Mouse (Mus musculus) forebrain, postnatal 0 days (tissue): ENCODE measurements around the gene Tmem123. TPM values are rescaled to one million over a fixed set of nuclear protein-coding genes. Genes with fewer than 3 reads are reported as not detected.
A peak's percentile ranks its signal among the peaks of the same experiment; 100 is the strongest.

Experiments
- ATAC-seq: fragments of 200-750 bp; cut with Nextera tagmentation; 2 replicates; pipeline ENCODE4 v1.8.0; 2017; ENCODE audit warnings: mild to moderate bottlenecking, moderate library complexity
- DNase-seq: peaks from one replicate; pipeline ENCODE4 v3.0.0-alpha.2; 2015
- H3K27ac ChIP-seq: fragments of 300-500 bp; sonication (generic); 2 replicates; pipeline ENCODE4 v1.5.1; 2014; ENCODE audit warnings: low read depth, mild to moderate bottlenecking, antibody characterized with exemption, low read length, moderate library complexity, mixed read lengths
- H3K27me3 ChIP-seq: fragments of 300-500 bp; sonication (generic); 2 replicates; pipeline ENCODE4 v1.6.1; 2014; ENCODE audit warnings: mild to moderate bottlenecking, low read length, mixed read lengths; ENCODE audit not compliant: insufficient read depth
- H3K36me3 ChIP-seq: fragments of 300-500 bp; sonication (generic); 2 replicates; pipeline ENCODE4 v1.6.1; 2014; ENCODE audit warnings: mild to moderate bottlenecking, moderate library complexity; ENCODE audit not compliant: insufficient read depth
- H3K4me1 ChIP-seq: fragments of 300-500 bp; sonication (generic); 2 replicates; pipeline ENCODE4 v1.6.1; 2014; ENCODE audit warnings: antibody characterized with exemption; ENCODE audit not compliant: insufficient read depth
- H3K4me2 ChIP-seq: fragments of 300-500 bp; sonication (generic); 2 replicates; pipeline ENCODE4 v1.6.1; 2014; ENCODE audit warnings: low read depth, mild to moderate bottlenecking, moderate library complexity
- H3K4me3 ChIP-seq: fragments of 300-500 bp; sonication (generic); 2 replicates; pipeline ENCODE4 v1.5.1; 2014; ENCODE audit warnings: low read depth, low read length, mixed read lengths
- H3K9ac ChIP-seq: fragments of 300-500 bp; sonication (generic); 2 replicates; pipeline ENCODE4 v1.6.1; 2014; ENCODE audit warnings: mild to moderate bottlenecking
- H3K9me3 ChIP-seq: fragments of 300-500 bp; sonication (generic); 2 replicates; pipeline ENCODE4 v1.6.1; 2016; ENCODE audit warnings: low read length
- CTCF ChIP-seq: sonication (generic); IDR thresholded peaks from 2 replicates; pipeline ENCODE4 v1.5.1; 2016; ENCODE audit warnings: antibody characterized with exemption, control low read depth, low read depth
- WGBS: fragments of 180-500 bp; shearing (Covaris S2); extraction: QIAGEN DNeasy Blood & Tissue Kit; methylation state at CpG from one replicate; pipeline ENCODE4 v1.1.7; 2014; 5-methylcytosine and 5-hydroxymethylcytosine counted together
- polyA plus RNA-seq: library from polyadenylated mRNA; unstranded; fragments of >200 nt; fragmentation: Nextera tagmentation; extraction: Ambion mirVana; gene quantifications from 2 replicates; pipeline ENCODE4 v1.2.1, GENCODE M21; 2015
- total RNA-seq: library from RNA; depleted of rRNA; stranded (reverse); fragments of >200 nt; gene quantifications from 2 replicates; pipeline ENCODE4 v1.2.3, GENCODE M21; 2014

Gene Tmem123
- total and polyA plus RNA-seq, 2 experiments from 2014 or later, result 13.9 to 19.8 TPM

GRCm38 (mm10) chr9:7774538-7774937, 10.7 kb downstream of the Tmem123 start:
- WGBS, result 93% methylated on average over 10 of the region's 10 CpGs

GRCm38 (mm10) chr9:7775011-7775410, 11.2 kb downstream of the Tmem123 start:
- H3K9ac ChIP-seq, result no peak overlapping the region
- WGBS, result 91% methylated on average over 2 of the region's 2 CpGs
- no peak for DNase-seq
- no peak overlapping the region for H3K4me2 ChIP-seq
- H3K27ac ChIP-seq, result no peak overlapping the region
- no peak overlapping the region for H3K4me3 ChIP-seq
- no peak for TF ChIP-seq CTCF
- peaks cover 5% of the 10 kb centered on the region; the same call in 1 of the 2 replicates for H3K36me3 ChIP-seq
- no peaks in the 10 kb centered on the region for H3K9me3 ChIP-seq
- no peaks in the 10 kb centered on the region for H3K27me3 ChIP-seq
- no peaks in the 10 kb centered on the region for H3K4me1 ChIP-seq
- peak; percentile 32; the same call in 1 of the 2 replicates for ATAC-seq

More at GRCm38 (mm10) chr9:7774538-7774937, 10.7 kb downstream of the Tmem123 start:
- Histone ChIP-seq H3K4me3 (no peak overlapping the region), H3K4me2 (no peak overlapping the region), H3K36me3 (peaks cover 5% of the 10 kb centered on the region; the same call in 1 of the 2 replicates), H3K9ac (no peak overlapping the region), H3K4me1 (no peaks in the 10 kb centered on the region), H3K27me3 (no peaks in the 10 kb centered on the region), H3K27ac (no peak overlapping the region), H3K9me3 (no peaks in the 10 kb centered on the region)
- TF ChIP-seq CTCF, result no peak
- no peak for ATAC-seq
- DNase-seq, result no peak

GRCm38 (mm10) chr9:7775986-7776385, 12.1 kb downstream of the Tmem123 start:
- no peak overlapping the region for H3K9ac ChIP-seq
- ATAC-seq (no peak), DNase-seq (no peak)
- no peaks in the 10 kb centered on the region for H3K27me3 ChIP-seq
- H3K4me3 ChIP-seq, result no peak overlapping the region
- H3K9me3 ChIP-seq, result no peaks in the 10 kb centered on the region
- no peak overlapping the region for H3K27ac ChIP-seq
- peaks cover 5% of the 10 kb centered on the region; the same call in 1 of the 2 replicates for H3K36me3 ChIP-seq
- WGBS, result 84% methylated on average over 3 of the region's 3 CpGs
- TF ChIP-seq CTCF, result no peak
- H3K4me1 ChIP-seq, result no peaks in the 10 kb centered on the region
- no peak overlapping the region for H3K4me2 ChIP-seq

DNA sequence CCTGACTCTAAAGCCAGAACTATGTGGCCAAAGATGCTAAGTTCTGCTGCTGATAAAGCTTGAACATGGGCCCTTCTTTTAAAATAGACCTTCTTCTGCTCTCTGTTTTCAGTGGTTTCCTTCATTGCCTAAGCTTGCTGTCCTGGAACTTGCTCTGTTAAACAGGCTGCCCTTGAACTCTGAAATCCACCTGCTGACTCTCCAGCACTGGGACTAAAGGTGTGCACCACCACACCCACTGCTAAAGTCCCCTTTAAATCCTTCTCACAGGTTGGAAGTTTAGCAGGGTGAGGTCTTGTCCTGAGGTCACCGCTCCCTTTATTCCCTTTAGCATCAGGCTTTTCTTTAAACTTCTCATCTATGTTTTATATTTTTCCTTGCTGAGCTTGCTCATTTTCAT, 13.1 kb downstream of the Tmem123 start:
- no peak for TF ChIP-seq CTCF
- ATAC-seq (no peak), DNase-seq (no peak)
- Histone ChIP-seq H3K27ac (no peak overlapping the region), H3K36me3 (peaks cover 5% of the 10 kb centered on the region), H3K9ac (no peak overlapping the region), H3K9me3 (no peaks in the 10 kb centered on the region), H3K4me2 (no peak overlapping the region), H3K27me3 (no peaks in the 10 kb centered on the region), H3K4me1 (no peaks in the 10 kb centered on the region), H3K4me3 (no peak overlapping the region)
- WGBS, result 96% methylated on average over 1 of the region's 1 CpGs

GRCm38 (mm10) chr9:7777652-7778051, 13.8 kb downstream of the Tmem123 start:
- no peak for TF ChIP-seq CTCF
- no peak for DNase-seq
- Histone ChIP-seq H3K4me2 (no peak overlapping the region), H3K4me1 (no peaks in the 10 kb centered on the region), H3K36me3 (peaks cover 5% of the 10 kb centered on the region), H3K9ac (no peak overlapping the region), H3K27me3 (no peaks in the 10 kb centered on the region), H3K9me3 (no peaks in the 10 kb centered on the region), H3K27ac (no peak overlapping the region), H3K4me3 (no peak overlapping the region)
- WGBS, result 77% methylated on average over 1 of the region's 1 CpGs
- no peak for ATAC-seq

GRCm38 (mm10) chr9:7778771-7779170, 14.9 kb downstream of the Tmem123 start:
- Histone ChIP-seq H3K36me3 (peaks cover 5% of the 10 kb centered on the region), H3K9ac (no peak overlapping the region), H3K4me3 (no peak overlapping the region), H3K9me3 (no peaks in the 10 kb centered on the region), H3K27ac (no peak overlapping the region), H3K4me1 (no peaks in the 10 kb centered on the region), H3K4me2 (no peak overlapping the region), H3K27me3 (no peaks in the 10 kb centered on the region)
- ATAC-seq, result no peak
- no peak for TF ChIP-seq CTCF
- no peak for DNase-seq
- 85% methylated on average over 7 of the region's 7 CpGs for WGBS

GRCm38 (mm10) chr9:7779786-7780185, 15.9 kb downstream of the Tmem123 start:
- H3K4me1 ChIP-seq, result no peaks in the 10 kb centered on the region
- no peak for DNase-seq
- H3K27ac ChIP-seq, result no peak overlapping the region
- ATAC-seq, result no peak
- H3K36me3 ChIP-seq, result peaks cover 5% of the 10 kb centered on the region
- H3K4me3 ChIP-seq, result no peak overlapping the region
- no peaks in the 10 kb centered on the region for H3K27me3 ChIP-seq
- no peak overlapping the region for H3K4me2 ChIP-seq
- TF ChIP-seq CTCF, result no peak
- WGBS, result 93% methylated on average over 4 of the region's 4 CpGs
- H3K9ac ChIP-seq, result no peak overlapping the region
- no peaks in the 10 kb centered on the region for H3K9me3 ChIP-seq
